Mouse (Mus musculus): ENCODE measurements around the gene Rfxap. TPM values are rescaled to one million over a fixed set of nuclear protein-coding genes. Genes with fewer than 3 reads are reported as not detected.

The Rfxap gene
- polyA plus RNA-seq, 1 experiment from 2014 or later, result 37.6 TPM

DNA sequence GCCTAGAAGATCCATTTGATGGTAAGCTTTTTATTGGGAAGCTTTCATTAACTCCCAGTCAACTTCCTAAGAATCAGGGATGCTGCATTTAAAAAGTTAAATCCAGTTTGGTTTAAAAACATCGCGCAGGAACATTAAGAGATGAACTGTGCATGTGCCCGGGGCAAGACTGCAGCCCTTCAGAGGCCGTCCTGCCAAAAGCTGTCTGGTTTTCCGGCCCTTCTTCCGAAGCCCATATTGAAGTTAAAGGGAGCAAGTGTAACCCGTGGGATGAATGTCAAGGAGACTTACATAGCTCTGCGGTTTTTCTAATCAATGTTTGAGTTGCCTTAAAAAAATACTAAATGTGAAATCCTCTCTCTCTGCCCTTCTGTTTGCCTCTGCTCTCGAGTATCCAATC is 48.4 kb downstream of the Rfxap start:
- ATAC-seq, result no peak
- H3K27me3 ChIP-seq (replicated peaks; ENCODE audit: control insufficient read depth, insufficient read depth, low read length), result peaks cover 6% of the 10 kb centered on the region; the same call in 1 of the 2 replicates
- H3K4me2 ChIP-seq (ENCODE audit: low read length), result no peak overlapping the region
- peaks cover 14% of the 10 kb centered on the region for H3K4me1 ChIP-seq (replicated peaks; ENCODE audit: control insufficient read depth, insufficient read depth, low read length)
- no peaks in the 10 kb centered on the region for H3K36me3 ChIP-seq (ENCODE audit: control insufficient read depth, insufficient read depth)
- no peak overlapping the region for H3K4me3 ChIP-seq (replicated peaks; ENCODE audit: low read length)
- WGBS, result 83% methylated on average over 9 of the region's 9 CpGs
- H3K27ac ChIP-seq (ENCODE audit: low read length), result no peak overlapping the region
- no peak overlapping the region for H3K9ac ChIP-seq (replicated peaks; ENCODE audit: low read depth, low read length)
- no peaks in the 10 kb centered on the region for H3K9me3 ChIP-seq (ENCODE audit: control insufficient read depth, low read length)

DNA sequence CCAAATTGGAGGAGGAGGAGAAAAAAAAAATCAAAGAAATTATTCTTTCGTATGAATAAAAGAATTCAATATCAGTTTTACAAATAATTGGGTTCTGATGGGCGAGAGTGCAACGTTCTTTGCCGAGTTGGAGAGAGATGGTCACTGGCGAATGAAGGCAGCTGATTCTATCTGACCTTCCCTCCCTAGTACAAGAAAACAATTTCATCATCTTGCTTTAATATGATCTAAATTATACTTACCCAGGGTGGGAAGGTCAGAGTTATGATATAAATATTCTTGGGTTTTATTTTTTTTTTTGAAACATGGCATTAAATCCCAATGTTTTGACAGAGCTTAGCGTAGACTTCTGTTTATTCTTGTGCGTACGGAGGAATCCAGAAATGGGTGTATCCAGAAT is 50.1 kb downstream of the Rfxap start:
- Histone ChIP-seq H3K4me3 (replicated peaks; ENCODE audit: low read length) (no peak overlapping the region), H3K27ac (ENCODE audit: low read length) (no peak overlapping the region), H3K9ac (replicated peaks; ENCODE audit: low read depth, low read length) (no peak overlapping the region), H3K4me1 (replicated peaks; ENCODE audit: control insufficient read depth, insufficient read depth, low read length) (peaks cover 14% of the 10 kb centered on the region), H3K9me3 (ENCODE audit: control insufficient read depth, low read length) (no peaks in the 10 kb centered on the region), H3K27me3 (replicated peaks; ENCODE audit: control insufficient read depth, insufficient read depth, low read length) (peaks cover 6% of the 10 kb centered on the region; the same call in 1 of the 2 replicates), H3K4me2 (ENCODE audit: low read length) (no peak overlapping the region), H3K36me3 (ENCODE audit: control insufficient read depth, insufficient read depth) (no peaks in the 10 kb centered on the region)
- WGBS, result 85% methylated on average over 8 of the region's 8 CpGs
- no peak for ATAC-seq

GRCm38 (mm10) chr3:54756058-54756457 is 51.5 kb downstream of the Rfxap start:
- Histone ChIP-seq H3K9ac (replicated peaks; ENCODE audit: low read depth, low read length) (peak overlapping the region; percentile 68; the same call in 1 of the 2 replicates), H3K27ac (ENCODE audit: low read length) (no peak overlapping the region)

DNA sequence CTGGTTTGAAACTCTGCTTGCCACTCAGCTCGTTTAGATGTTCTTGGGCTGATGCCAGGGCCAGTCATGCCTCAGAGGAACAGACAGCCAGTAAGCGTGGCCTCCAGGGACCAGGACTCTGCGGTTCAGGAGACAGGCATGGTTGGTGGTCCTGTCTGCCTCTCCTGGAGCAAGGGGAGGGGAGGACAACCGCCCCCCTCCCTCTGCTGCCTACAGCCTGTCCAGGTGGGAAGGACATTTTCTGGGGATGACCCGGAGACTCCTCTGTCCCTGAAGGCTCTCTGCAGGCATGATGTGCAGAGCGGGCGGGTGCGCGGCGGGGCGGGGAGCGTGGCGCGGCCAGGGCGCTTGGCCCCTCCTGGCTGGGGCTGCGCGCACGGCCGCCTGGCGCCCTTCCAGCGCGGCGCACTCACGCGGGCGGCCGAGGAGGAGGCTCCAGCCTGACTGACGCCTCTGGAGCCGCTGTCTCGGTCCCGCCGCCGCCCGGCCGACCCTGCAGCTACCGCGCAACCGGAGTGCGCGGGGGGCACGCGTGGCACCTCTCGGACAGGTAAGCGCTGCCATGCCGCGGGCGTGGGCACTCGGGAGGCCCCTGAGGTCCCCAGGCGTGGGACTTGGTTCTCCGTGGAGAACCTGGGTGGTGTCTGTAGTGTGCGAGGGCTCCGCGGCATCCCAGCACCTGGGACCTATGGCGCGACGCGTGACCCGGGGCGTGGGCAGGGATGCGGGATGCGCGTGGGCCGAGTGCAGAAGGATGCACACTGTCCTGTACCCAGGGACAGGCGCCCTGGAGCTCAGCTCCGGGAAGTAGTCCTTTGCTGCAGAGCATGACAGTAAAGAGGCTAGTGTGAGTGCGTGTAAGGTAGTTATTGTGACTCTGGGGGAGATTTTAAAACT is 52.2 kb downstream of the Rfxap start, which contains the start of gene Smad9:
TSS of gene Smad9 (plus strand) at position 438 of the 897 bp plus-strand sequence.
- H3K4me3 ChIP-seq (replicated peaks; ENCODE audit: low read length), result peak within 1 kb of the TSS; percentile 59
- peaks cover 6% of the 10 kb centered on the region; the same call in 1 of the 2 replicates for H3K27me3 ChIP-seq (replicated peaks; ENCODE audit: control insufficient read depth, insufficient read depth, low read length)
- H3K36me3 ChIP-seq (ENCODE audit: control insufficient read depth, insufficient read depth), result 0 out of 2 replicates have a peak, but pooled peaks cover 1% of the 10 kb centered on the region
- H3K9ac ChIP-seq (replicated peaks; ENCODE audit: low read depth, low read length), result peak within 1 kb of the TSS; percentile 68
- peaks cover 14% of the 10 kb centered on the region for H3K4me1 ChIP-seq (replicated peaks; ENCODE audit: control insufficient read depth, insufficient read depth, low read length)
- WGBS, result under 1% methylated on average over 61 of the region's 66 CpGs
- ATAC-seq, result peak; percentile 75
- no peak within 1 kb of the TSS for H3K27ac ChIP-seq (ENCODE audit: low read length)
- peak within 1 kb of the TSS; percentile 100 for H3K4me2 ChIP-seq (ENCODE audit: low read length)
- no peaks in the 10 kb centered on the region for H3K9me3 ChIP-seq (ENCODE audit: control insufficient read depth, low read length)

More at GRCm38 (mm10) chr3:54756058-54756457, 51.5 kb downstream of the Rfxap start:
- Histone ChIP-seq H3K4me1 (replicated peaks; ENCODE audit: control insufficient read depth, insufficient read depth, low read length) (peaks cover 14% of the 10 kb centered on the region), H3K36me3 (ENCODE audit: control insufficient read depth, insufficient read depth) (no peaks in the 10 kb centered on the region), H3K9me3 (ENCODE audit: control insufficient read depth, low read length) (no peaks in the 10 kb centered on the region), H3K4me3 (replicated peaks; ENCODE audit: low read length) (peak overlapping the region; percentile 59), H3K4me2 (ENCODE audit: low read length) (peak overlapping the region; percentile 100), H3K27me3 (replicated peaks; ENCODE audit: control insufficient read depth, insufficient read depth, low read length) (peaks cover 6% of the 10 kb centered on the region; the same call in 1 of the 2 replicates)
- peak; percentile 59 for ATAC-seq
- under 1% methylated on average over 11 of the region's 11 CpGs for WGBS

GRCm38 (mm10) chr3:54753411-54753810 is 54.2 kb downstream of the Rfxap start:
- Histone ChIP-seq H3K4me1 (replicated peaks; ENCODE audit: control insufficient read depth, insufficient read depth, low read length) (peaks cover 14% of the 10 kb centered on the region), H3K9ac (replicated peaks; ENCODE audit: low read depth, low read length) (no peak overlapping the region), H3K4me3 (replicated peaks; ENCODE audit: low read length) (no peak overlapping the region), H3K9me3 (ENCODE audit: control insufficient read depth, low read length) (no peaks in the 10 kb centered on the region), H3K36me3 (ENCODE audit: control insufficient read depth, insufficient read depth) (peaks cover 15% of the 10 kb centered on the region; the same call in 1 of the 2 replicates), H3K4me2 (ENCODE audit: low read length) (no peak overlapping the region), H3K27me3 (replicated peaks; ENCODE audit: control insufficient read depth, insufficient read depth, low read length) (peaks cover 6% of the 10 kb centered on the region; the same call in 1 of the 2 replicates), H3K27ac (ENCODE audit: low read length) (no peak overlapping the region)
- no peak for ATAC-seq
- WGBS, result 78% methylated on average over 4 of the region's 4 CpGs

Other genes starting within 250 kb of the Rfxap start
- gene Supt20, start 115.0 kb downstream of the Rfxap start, polyA plus RNA-seq (2015; fragmentation: Nextera tagmentation; extraction: Ambion mirVana), result 102 and 112 TPM in 2 replicates
- not detected in 2 replicates for gene Gm21958, start 93.4 kb downstream of the Rfxap start, polyA plus RNA-seq (2015; fragmentation: Nextera tagmentation; extraction: Ambion mirVana)
- gene Exosc8, start 72.4 kb downstream of the Rfxap start, polyA plus RNA-seq (2015; fragmentation: Nextera tagmentation; extraction: Ambion mirVana), result 83.0 and 94.4 TPM in 2 replicates
- 52.7 and 54.7 TPM in 2 replicates for gene Alg5, start 72.3 kb downstream of the Rfxap start, polyA plus RNA-seq (2015; fragmentation: Nextera tagmentation; extraction: Ambion mirVana)
- 0.13 and 0.19 TPM in 2 replicates for gene Smad9, start 52.2 kb downstream of the Rfxap start, polyA plus RNA-seq (2015; fragmentation: Nextera tagmentation; extraction: Ambion mirVana)
- 1.3 and 1.8 TPM in 2 replicates for gene Sertm1, start 108.1 kb upstream of the Rfxap start, polyA plus RNA-seq (2015; fragmentation: Nextera tagmentation; extraction: Ambion mirVana)
- gene Ccna1, start 247.7 kb upstream of the Rfxap start, polyA plus RNA-seq (2015; fragmentation: Nextera tagmentation; extraction: Ambion mirVana), result 2.1 and 2.3 TPM in 2 replicates

All from forebrain, embryonic 16.5 days (tissue).